Mouse (Mus musculus) bone marrow, adult 2 months (tissue): Measurements from ENCODE around the gene Zbed4.

ENCODE experiments used
- CTCF ChIP-seq: fragments of 200-500 bp; IDR thresholded peaks from 2 replicates; pipeline ENCODE4 v1.5.1; 2011; ENCODE audit warnings: low read length, control low read depth; ENCODE audit not compliant: control insufficient read depth, insufficient read depth
- POLR2A ChIP-seq: fragments of 200-500 bp; IDR thresholded peaks from 2 replicates; pipeline ENCODE4 v1.6.1; 2011; ENCODE audit warnings: low read depth, mild to moderate bottlenecking, control low read depth, low read length, borderline replicate concordance; ENCODE audit not compliant: control insufficient read depth

- TF ChIP-seq POLR2A (no peak), CTCF (no peak)
Measured at GRCm38 (mm10) chr15:88714021-88714589, 37.4 kb upstream of the Zbed4 start.
